Mouse (Mus musculus) ovary, postnatal 14 days (tissue): Measurements from ENCODE around the gene Acadm.

Experiments used
- DNase-seq: peaks from one replicate; pipeline ENCODE4 v3.0.0; 2022; ENCODE audit warnings: low spot score

Gene Acadm

GRCm38 (mm10) chr3:153940486-153940885 is 3.9 kb downstream of the Acadm start:
- DNase-seq, result no peak

- DNase-seq, result no peak
These were observed 4.4 kb downstream of the Acadm start for GRCm38 (mm10) chr3:153940021-153940420.

DNA sequence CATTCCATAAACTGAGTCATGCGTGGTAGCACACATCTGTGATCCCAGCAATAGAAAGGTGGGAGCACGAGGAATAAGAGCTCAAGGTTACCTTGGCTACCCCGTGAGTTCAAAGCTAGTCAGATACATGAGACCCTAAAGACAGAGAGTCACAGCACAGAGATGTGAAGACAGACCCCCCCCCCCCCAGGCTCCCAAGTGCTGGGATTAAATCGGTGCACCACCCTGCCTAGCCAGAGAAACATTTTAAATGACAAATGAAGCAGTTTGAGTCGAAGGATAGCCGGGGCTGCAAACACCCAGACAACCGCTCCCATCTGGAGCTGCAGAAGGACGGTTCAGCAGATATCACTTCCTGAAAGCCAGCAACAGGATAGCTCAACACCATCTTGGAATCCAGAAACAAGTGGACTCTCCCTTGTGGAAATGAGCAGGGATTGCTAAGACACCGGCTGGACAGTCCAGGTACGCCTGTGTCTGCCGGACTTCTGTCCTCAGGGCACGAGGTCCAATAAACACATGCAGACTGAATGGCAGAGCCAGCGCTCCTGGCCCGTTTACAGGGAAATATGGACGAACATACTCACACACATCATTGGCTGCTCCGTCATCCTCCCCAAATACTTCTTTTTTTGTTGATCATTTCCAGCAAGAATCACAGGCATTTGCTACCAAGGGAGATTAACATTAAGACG is 7.2 kb downstream of the Acadm start:
- no peak for DNase-seq

DNA sequence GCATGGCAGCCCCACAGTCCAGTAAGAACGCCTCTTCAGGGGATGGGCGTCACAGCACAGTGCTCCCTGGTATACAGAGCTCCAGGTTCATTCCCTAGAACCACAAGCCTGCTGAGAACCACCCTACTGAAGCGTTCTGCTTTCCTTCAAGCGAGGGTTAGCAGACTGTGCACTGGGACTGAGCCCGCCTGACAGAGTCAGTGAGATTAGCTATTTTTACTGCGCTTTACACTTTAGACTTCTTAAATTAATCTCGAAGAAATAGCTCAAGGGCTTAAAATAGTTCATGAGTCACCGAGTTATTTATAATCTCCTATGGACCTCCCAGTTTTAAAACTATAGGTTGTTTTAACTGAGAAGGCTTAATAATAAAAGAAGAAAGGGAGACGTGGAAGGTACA is 8.6 kb downstream of the Acadm start:
- DNase-seq, result no peak

DNA sequence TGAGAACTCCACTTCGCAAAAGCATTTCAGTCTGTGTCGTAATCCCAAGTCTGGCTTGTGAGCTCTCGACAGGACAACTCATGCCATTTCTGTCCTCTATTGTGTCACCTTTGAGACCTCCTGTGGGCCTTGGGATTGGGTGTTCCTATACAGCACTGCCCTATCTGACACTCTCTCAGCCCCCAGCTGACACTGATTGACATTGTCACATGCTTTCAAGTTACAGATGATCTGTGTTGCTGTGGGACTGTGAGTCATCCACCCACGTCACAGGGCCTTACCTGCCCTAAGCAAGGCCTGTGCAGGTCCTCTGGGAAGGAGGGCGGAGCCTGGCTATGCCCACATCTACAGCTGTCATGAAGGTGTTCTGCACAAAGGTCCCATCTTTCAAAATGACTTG is 12.0 kb downstream of the Acadm start:
- DNase-seq, result no peak

DNA sequence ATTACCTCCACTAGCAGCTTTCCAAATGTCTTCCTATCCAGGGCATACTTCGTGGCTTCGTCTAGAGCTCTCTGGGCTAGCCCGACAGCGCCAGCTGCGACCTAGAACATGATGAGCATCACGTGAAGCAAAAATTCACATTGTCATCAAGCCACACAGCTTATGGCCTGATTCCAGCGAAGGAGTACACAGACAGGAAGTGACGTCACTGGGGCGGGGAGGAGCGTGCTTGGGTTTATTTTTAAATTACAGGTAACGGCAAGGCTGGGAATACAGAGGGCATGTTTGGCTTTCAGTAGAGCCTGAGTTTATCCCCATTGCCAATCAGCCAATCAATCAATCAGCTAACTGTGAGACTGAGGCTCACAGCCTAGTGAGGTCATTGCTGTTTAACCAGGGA is 14.9 kb downstream of the Acadm start:
- DNase-seq, result no peak

- no peak for DNase-seq
These were observed 18.1 kb downstream of the Acadm start for GRCm38 (mm10) chr3:153926333-153926732.

DNA sequence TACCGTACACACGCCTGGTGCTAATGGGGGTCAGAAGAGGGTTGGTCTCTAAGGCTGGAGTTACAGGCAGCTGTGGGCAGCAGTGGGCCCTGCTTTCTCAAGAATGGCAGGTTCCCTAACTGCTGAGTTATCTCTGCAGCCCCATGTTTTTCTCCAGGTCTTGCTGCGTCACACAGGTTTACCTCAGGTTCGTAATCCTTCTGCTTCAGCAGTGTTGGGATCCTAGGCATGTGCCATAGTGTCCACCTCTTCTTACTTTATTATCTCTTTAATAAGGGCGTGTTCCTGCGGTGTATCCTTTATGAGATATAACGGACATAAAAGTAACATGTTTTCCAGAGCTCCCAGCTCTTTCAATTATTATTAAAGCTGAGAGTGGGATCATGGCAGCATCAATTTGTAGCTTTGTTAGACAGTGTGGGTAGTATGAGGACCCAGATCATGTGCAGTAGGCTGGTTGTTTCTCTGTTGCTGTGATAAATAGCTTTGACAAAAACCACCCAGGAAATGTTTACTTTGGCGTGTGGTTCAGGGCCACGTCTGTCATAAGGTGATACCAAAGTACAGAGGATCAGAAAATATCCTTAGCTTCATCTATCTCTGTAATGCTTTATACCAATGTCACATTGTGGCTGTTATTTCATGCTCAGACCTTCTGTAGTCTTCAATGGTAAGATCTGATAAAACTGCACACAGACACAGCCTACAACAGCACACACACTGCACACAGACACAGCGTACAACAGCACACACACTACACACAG is 23.1 kb downstream of the Acadm start:
- DNase-seq, result no peak

GRCm38 (mm10) chr3:153917200-153917599 is 27.2 kb downstream of the Acadm start:
- no peak for DNase-seq

GRCm38 (mm10) chr3:153913510-153914243 is 30.8 kb downstream of the Acadm start:
- no peak for DNase-seq

GRCm38 (mm10) chr3:153912546-153913509 is 31.6 kb downstream of the Acadm start, which contains the start of gene Rabggtb:
Gene Rabggtb, minus strand, starts transcription at chr3:153913009.
- DNase-seq, result peak; percentile 94

- no peak for DNase-seq
These were observed 32.5 kb downstream of the Acadm start for GRCm38 (mm10) chr3:153911882-153912440.

- no peak for DNase-seq
These were observed 33.1 kb downstream of the Acadm start for GRCm38 (mm10) chr3:153911197-153911881.

DNA sequence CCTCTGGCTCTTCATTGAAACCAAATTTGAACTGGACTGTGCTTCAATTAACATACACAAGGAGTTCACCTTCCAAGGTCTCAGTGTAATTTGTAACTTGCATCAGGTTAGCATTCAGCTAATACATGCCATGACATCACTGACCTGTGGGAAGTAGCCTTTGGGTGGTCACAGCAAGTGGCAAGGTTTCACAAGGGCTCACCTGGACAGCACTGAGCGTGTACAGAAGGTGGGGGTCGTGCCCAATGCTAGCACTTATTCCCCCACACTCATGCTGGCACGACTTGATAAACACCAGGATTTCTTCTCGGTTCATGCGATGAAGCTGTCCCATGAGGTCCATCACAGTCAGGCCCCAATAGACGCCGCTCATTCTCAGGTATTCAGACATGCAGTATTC is 33.9 kb downstream of the Acadm start:
- no peak for DNase-seq

DNA sequence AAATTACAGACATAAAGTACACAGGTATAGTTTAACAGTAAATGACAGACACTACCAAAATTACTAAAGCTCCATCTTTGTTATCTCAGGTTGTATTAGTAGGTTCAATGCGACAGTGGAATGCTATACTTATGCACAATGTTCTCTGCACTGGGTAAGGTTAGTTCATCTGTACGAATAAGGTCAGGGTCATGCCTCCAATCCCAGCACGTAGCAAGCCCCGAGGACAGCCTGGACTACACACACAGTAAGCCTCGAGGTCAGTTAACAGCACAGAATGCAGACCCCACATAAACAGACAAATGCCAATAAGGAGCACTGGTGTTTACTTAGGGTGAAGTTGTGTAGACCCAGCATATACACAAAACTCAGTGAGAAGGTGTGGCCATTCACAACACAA is 35.5 kb downstream of the Acadm start:
- DNase-seq, result no peak

DNA sequence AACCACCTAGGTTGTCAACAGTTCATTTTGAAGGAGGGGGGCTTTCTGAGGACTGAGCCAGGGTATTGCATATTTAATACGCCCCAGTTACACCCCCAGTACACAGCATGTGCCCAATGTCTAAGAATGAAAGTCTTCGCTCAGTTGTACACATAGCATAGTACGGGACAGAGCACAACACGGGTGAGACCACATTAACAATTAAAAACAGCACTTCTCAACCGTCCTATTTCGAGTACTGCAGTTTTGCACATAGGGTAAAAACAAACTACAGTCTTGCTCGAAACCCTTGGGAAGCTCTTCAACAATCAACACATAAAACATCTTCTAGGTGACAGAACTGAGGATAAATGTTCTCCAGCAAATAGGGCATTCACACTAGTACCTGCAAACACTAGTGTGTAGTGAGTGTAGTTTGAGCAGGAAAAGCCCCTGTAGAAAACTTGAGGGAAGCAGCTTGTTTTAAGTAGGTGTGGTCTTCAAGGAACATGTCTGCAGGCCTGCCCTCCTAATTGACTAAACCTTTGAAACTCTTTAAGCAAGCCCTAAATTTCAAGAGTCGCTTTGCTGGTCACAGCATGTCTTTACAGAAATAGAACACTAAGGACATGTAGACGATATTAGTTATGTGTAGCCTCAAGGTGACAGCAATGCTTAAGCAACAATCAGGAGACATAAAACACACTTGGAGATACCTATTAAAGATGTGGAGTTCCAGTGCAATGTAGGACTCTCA is 38.1 kb downstream of the Acadm start, which contains the start of gene Msh4:
Gene Msh4 (minus strand): TSS at position 3 of the 736 bp plus-strand sequence.
- DNase-seq, result no peak

DNA sequence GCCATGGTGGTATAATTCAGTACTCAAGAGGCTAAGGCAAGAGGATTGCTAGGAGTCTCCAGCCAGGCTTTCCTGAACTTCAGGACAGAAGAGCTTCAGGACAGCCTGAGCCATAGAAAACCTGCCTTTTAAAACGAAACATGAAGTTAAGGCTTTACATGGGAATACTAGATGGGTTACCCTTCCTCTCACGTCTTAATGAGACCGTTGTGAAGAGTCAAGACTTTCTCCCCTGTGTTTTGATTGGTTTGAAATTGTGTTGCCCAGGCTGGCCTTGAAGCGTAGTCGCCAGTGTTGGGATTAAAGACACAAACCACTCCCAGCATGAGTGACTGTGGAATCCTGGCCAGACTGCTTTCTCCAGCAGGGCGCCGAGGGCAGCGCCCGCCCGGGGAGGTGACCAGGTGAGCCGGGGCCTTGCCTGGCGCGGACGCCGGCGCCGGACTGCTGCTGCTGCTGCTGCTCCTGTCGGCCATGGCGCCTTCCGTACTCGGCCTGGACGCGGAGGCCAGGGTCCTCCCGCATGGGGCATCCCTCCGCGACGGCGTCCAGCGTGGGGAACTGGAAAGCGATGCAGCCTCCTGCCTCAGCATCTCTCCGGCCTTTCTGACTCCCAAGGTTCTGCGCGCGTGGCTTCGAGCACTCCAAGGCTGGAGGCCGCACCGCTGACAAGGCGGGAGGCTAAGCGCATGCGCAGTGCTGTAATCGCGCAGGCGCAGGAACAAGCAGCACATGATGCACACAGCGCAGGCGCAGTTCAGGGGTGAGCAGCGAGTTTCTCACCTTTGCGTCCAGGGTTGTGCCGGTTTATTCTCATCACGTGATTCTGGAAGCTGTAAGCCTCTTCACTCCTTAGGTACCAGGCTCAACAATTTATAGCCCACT is 38.9 kb downstream of the Acadm start:
- no peak for DNase-seq

DNA sequence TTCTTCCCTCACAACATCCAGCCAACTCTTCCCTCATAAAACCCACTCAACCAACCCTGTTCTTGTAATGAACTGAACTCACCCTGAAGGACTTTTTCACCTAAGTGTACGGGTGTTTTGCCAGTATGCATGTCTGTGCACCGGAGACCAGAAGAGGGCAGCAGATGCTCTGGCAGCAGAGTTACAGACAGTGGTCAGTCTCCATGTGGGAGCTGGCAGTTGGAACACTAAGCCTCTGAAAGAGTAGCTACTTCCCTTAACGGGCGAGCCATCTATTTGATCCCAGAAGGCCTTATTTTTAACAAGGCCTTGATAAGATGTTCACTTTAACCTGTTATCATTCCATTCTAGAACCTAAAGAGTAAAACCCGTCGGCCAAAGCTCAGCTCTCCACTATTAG is 39.8 kb downstream of the Acadm start:
- peak; percentile 27 for DNase-seq

DNA sequence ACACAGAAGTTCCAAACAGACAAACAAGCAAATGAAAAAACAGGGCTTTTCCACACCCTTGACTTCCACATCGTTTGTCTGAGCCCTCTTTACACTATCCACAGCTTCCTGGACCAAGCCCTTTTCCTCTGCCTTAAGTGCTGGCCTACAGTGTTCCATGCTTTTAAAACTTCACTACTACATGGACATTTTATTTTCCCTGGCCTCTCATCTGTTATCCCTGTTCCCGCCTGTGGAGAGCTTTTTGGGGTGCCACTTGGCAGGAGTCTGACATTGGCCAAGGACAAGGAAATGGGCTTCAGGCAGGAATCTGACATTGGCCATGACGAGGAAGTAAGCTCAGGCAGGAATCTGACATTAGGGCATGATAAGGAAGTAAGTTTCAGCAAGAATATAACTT is 41.8 kb downstream of the Acadm start:
- DNase-seq, result no peak
